Mouse (Mus musculus) kidney, postnatal 10 days (tissue): Measurements from ENCODE around the gene Prkar1a.

Source experiments
- DNase-seq: peaks from one replicate; pipeline ENCODE4 v3.0.0; 2021; ENCODE audit warnings: mixed read lengths

Gene Prkar1a

GRCm38 (mm10) chr11:109708786-109709185 lies 59.6 kb downstream of the Prkar1a start:
- DNase-seq = no peak

GRCm38 (mm10) chr11:109709501-109709900 lies 60.3 kb downstream of the Prkar1a start:
- DNase-seq = no peak

- DNase-seq = no peak
Observed at GRCm38 (mm10) chr11:109714341-109715247, 65.4 kb downstream of the Prkar1a start.

- DNase-seq = no peak
Observed at GRCm38 (mm10) chr11:109715311-109715781, 66.1 kb downstream of the Prkar1a start.

- no peak for DNase-seq
Observed at GRCm38 (mm10) chr11:109716981-109717380, 67.8 kb downstream of the Prkar1a start.

GRCm38 (mm10) chr11:109717448-109717847 lies 68.2 kb downstream of the Prkar1a start:
- DNase-seq = no peak

GRCm38 (mm10) chr11:109717966-109718895 lies 69.0 kb downstream of the Prkar1a start:
- DNase-seq = no peak
